Mouse (Mus musculus) retina, embryonic 14.5 days (tissue): Measurements from ENCODE around the gene Abcd2.

Experiments used
- DNase-seq: peaks from one replicate; pipeline ENCODE4 v3.0.0-alpha.2; 2015; ENCODE audit warnings: low spot score

Gene Abcd2

GRCm38 (mm10) chr15:91161153-91161552 lies 30.4 kb downstream of the Abcd2 start:
- no peak for DNase-seq

- peak; percentile 0 for DNase-seq
Measured at GRCm38 (mm10) chr15:91153311-91153710, 38.3 kb downstream of the Abcd2 start.

DNA sequence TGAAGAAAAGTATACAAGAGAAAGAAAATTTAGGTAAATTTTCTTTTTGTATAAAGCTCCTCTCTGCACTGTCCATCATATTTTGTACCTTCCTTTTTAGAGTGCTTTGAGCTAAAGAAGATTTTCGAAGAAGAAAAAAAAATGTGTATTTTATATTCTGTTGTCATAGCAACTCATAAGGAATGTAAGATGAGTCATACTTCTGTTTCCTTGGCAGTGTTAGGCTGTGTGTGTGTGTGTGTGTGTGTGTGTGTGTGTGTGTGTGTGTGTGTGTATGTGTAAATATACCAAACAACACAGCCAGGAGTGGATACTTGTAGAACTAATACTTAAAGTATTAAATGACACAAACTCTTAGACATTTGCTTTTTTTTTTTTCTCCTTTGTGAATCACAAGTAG lies 39.0 kb downstream of the Abcd2 start:
- DNase-seq: peak; percentile 0

DNA sequence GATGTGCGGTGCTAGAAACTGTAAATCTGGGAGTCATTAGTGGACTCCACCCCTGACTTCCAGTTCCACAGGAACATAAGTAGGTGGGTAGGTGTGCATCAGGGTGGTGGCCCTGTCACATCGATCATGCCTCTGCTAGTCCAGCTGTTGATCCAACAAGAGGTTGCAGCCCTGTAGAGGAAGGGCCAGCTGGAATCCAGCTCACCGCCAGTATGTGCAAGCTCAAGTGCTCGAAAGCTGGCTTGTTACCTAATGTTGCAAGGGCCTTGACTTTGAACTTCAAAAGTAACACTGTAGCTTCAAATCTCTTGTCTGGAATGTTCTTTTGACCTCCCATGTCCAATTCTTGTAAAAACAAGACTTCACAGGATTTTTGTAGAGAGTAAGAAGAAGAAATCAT lies 67.0 kb downstream of the Abcd2 start:
- peak; percentile 1 for DNase-seq

DNA sequence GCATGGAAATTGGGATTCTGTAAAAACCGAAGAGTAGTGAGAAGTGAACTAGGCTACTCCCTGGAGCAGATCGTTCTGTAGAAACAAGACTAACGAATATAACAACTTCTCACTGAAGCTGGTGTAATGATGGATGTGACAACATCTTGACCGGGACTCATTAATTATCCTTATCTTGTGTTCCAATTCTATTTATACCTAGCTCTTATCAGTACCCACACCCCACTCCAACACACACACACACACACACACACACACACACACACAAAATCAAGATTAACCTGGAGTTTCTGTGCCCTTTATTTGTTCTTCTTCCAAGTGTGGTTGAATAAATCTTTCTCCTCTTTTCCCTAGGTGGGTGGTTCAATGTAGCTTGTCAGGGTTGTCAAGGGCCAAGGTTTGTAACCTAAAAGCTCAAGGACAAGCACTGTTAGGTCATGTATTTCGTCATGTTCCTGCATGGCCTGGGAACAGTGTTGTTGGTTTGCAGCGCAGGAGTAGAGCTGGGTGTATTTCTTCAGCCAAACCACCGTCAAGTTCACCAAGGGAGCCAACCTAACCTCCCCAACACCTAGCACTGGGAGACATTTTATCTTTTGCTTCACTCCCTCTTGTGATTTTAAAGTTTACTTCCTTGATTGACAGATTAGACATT lies 78.9 kb downstream of the Abcd2 start:
- no peak for DNase-seq

DNA sequence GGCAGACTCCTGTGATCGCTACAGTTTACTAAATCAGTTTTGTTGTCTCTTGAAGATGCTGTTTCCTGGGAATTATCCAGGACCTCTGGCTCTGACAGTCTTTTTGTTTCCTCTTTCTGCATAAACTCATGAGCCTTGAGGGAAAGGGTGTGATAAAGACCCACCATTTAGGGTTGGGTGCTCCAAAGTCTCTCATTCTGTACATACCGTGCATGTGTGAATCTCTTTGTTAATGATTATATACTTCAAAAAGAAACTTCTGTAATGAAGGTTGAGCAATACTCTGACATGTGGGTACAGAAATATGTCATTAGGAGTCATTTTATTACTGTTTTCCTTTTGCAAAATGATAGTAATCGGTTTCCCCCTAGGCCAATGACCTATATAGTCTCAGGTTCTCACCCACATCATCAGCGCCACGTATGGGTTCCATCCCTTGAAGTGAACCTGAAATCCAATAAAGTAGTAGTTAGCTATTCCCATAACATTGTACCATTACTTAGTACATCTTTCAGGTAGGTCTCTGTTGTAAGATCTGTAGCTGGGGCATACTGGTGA lies 83.4 kb downstream of the Abcd2 start:
- no peak for DNase-seq

DNA sequence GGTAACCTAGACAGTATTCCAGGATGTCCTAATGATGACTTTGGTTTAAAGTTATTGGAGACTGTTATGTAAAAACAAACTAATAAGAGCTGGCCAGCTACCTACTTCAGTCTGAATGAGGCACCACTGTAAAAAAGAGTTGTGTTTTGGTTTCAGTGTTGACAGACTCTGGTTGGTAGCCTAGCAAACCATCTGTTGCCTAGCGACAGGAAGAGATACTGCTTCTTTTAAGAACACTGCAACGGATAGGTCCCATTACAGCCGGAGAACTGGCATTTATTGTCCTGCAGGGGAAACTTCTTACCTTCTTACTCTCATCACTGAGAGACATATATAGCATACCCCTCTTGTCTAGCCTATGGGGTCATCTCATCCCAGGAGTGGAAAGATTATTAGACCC lies 86.7 kb downstream of the Abcd2 start:
- DNase-seq: peak; percentile 43

DNA sequence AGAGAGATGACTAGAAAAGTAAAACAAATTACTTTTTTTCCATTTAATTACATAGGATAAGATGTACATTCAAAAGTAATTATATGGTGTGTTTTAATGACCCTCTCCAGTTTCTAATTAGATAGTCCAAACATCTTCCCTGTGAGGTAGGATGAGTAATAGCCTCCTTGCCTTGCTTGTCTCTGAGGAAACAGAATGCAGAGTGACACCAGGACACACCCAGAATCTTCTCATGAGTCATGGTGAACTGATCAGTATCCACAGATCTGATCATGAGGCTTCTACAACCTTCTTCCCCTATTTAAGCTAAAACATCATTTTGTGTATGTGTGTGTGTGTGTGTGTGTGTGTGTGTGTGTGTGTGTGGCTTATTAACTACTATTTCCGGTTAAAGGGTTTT lies 87.3 kb downstream of the Abcd2 start:
- no peak for DNase-seq

GRCm38 (mm10) chr15:91103814-91104213 lies 87.8 kb downstream of the Abcd2 start:
- no peak for DNase-seq

- DNase-seq: no peak
Measured at GRCm38 (mm10) chr15:91103305-91103704, 88.3 kb downstream of the Abcd2 start.

DNA sequence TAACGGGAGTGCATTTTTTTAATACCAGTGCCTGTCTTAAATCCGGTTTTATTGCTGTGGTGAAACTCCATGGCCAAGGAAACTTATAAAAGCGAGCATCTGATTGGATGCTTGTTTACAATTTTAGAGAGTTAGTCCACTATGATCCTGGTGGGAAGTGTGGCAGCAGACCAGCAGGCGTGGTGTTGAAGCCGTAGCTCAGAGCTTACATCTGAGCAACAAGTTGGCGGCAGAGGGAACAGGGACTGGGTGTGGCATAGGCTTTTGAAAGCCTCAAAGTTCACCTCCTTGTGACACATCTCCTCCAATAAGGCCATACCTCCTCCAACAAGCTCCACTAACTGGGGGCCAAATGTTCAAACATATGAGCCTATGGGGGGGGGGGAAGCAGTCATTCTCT lies 95.0 kb downstream of the Abcd2 start:
- no peak for DNase-seq
